Mouse (Mus musculus) intestine, embryonic 14.5 days (tissue): ENCODE results near the gene Taar2. TPM values are rescaled to one million over a fixed set of nuclear protein-coding genes. Genes with fewer than 3 reads are reported as not detected.

Experiments
- ATAC-seq: fragments of 200-750 bp; cut with Nextera tagmentation; replicated peaks from 2 replicates; pipeline ENCODE4 v1.8.0; 2017; ENCODE audit warnings: low read depth, moderate number of reproducible peaks, moderate TSS enrichment, moderate library complexity; ENCODE audit not compliant: low FRiP score, low TSS enrichment
- DNase-seq: peaks from one replicate; pipeline ENCODE4 v3.0.0-alpha.2; 2018; ENCODE audit warnings: low spot score
- H3K27ac ChIP-seq: fragments of 300-500 bp; sonication (generic); 2 replicates; pipeline ENCODE4 v1.5.1; 2014; ENCODE audit warnings: low read depth, mild to moderate bottlenecking, control low read depth
- H3K27me3 ChIP-seq: fragments of 300-500 bp; sonication (generic); replicated peaks from 2 replicates; pipeline ENCODE4 v1.6.1; 2014; ENCODE audit warnings: low read length, control low read depth; ENCODE audit not compliant: control insufficient read depth, insufficient read depth
- H3K36me3 ChIP-seq: fragments of 300-500 bp; sonication (generic); 2 replicates; pipeline ENCODE4 v1.6.1; 2014; ENCODE audit warnings: low read length, control low read depth; ENCODE audit not compliant: control insufficient read depth, insufficient read depth
- H3K4me1 ChIP-seq: fragments of 300-500 bp; sonication (generic); replicated peaks from 2 replicates; pipeline ENCODE4 v1.6.1; 2014; ENCODE audit warnings: low read length, control low read depth, mixed read lengths; ENCODE audit not compliant: control insufficient read depth, insufficient read depth
- H3K4me2 ChIP-seq: fragments of 300-500 bp; sonication (generic); 2 replicates; pipeline ENCODE4 v1.6.1; 2014; ENCODE audit warnings: low read length
- H3K4me3 ChIP-seq: fragments of 300-500 bp; sonication (generic); 2 replicates; pipeline ENCODE4 v1.5.1; 2014; ENCODE audit warnings: low read depth, low read length, control low read depth, mixed read lengths
- H3K9ac ChIP-seq: fragments of 300-500 bp; sonication (generic); 2 replicates; pipeline ENCODE4 v1.6.1; 2014; ENCODE audit warnings: mild to moderate bottlenecking, low read length
- H3K9me3 ChIP-seq: fragments of 300-500 bp; sonication (generic); 2 replicates; pipeline ENCODE4 v1.6.1; 2016; ENCODE audit warnings: low read length, control low read depth; ENCODE audit not compliant: control insufficient read depth
- WGBS: fragments of 180-500 bp; shearing (Covaris S2); extraction: QIAGEN DNeasy Blood & Tissue Kit; methylation state at CpG from one replicate; pipeline ENCODE4 v1.1.7; 2014; 5-methylcytosine and 5-hydroxymethylcytosine counted together
- polyA plus RNA-seq: library from polyadenylated mRNA; unstranded; fragments of >200 nt; fragmentation: Nextera tagmentation; extraction: Ambion mirVana; gene quantifications from 2 replicates; pipeline ENCODE4 v1.2.1, GENCODE M21; 2014

The Taar2 gene
- polyA plus RNA-seq, 1 experiment from 2014 or later: 0.42 TPM

DNA sequence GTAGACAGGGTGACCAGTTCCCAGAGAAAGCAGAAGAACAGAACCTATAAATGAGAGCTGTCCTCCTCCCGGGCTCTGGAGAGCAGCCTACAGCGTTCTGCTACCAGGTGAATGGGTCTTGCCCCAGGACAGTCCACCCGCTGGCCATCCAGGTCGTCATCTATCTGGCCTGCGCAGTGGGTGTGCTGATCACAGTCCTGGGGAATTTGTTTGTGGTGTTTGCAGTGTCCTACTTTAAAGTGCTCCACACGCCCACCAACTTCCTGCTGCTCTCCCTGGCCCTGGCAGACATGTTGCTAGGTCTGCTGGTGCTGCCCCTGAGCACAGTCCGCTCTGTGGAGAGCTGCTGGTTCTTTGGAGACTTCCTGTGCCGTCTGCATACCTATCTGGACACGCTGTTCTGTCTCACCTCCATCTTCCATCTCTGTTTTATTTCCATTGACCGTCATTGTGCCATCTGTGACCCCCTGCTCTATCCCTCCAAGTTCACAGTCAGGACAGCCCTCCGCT is 32.3 kb downstream of the Taar2 start, which contains the start of gene Taar5:
Gene Taar5, plus strand, starts transcription at position 51 of the 510 bp plus-strand sequence.
- Histone ChIP-seq H3K4me1 (no peaks in the 10 kb centered on the region), H3K4me2 (no peak within 1 kb of the TSS), H3K9me3 (no peaks in the 10 kb centered on the region), H3K4me3 (no peak within 1 kb of the TSS), H3K9ac (no peak within 1 kb of the TSS), H3K36me3 (no peaks in the 10 kb centered on the region), H3K27me3 (no peaks in the 10 kb centered on the region), H3K27ac (no peak within 1 kb of the TSS)
- ATAC-seq (no peak), DNase-seq (no peak)
- 80% methylated on average over 11 of the region's 11 CpGs for WGBS

DNA sequence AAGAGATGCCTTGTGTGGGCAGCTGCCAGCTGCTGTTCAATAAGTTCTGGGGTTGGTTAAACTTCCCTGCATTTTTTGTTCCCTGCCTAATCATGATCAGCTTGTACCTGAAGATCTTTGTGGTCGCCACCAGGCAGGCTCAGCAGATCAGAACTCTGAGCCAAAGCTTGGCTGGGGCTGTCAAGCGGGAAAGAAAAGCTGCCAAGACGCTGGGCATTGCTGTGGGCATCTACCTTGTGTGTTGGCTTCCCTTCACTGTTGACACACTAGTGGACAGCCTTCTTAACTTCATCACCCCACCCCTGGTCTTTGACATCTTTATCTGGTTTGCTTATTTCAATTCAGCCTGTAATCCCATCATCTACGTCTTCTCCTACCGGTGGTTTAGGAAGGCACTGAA is 32.9 kb downstream of the Taar2 start:
- Histone ChIP-seq H3K27ac (no peak overlapping the region), H3K27me3 (no peaks in the 10 kb centered on the region), H3K9me3 (no peaks in the 10 kb centered on the region), H3K4me2 (no peak overlapping the region), H3K9ac (no peak overlapping the region), H3K4me1 (no peaks in the 10 kb centered on the region), H3K4me3 (no peak overlapping the region), H3K36me3 (no peaks in the 10 kb centered on the region)
- DNase-seq (no peak), ATAC-seq (no peak)
- 83% methylated on average over 5 of the region's 5 CpGs for WGBS

DNA sequence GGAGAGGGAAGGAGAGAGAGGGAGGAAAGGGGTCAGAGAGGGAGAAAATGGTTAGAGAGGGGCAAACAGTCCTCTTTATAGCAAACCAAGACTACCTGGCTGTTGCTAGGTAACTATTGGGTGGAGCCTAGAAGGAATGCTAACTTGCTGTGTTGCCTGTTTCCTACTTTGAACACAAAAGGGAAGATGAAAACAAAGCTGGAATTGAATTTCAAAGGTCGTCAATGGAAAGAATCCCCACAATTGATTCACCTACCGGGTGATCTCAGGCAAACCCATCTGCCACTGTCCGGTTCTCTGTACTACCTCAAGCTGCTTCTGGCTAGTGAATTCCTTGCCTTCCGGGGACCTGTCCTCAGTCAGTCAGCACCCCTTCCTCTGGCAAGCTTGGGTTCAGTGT is 39.6 kb downstream of the Taar2 start:
- DNase-seq (no peak), ATAC-seq (no peak)
- H3K9ac ChIP-seq: no peak overlapping the region
- H3K9me3 ChIP-seq: no peaks in the 10 kb centered on the region
- no peak overlapping the region for H3K4me3 ChIP-seq
- no peak overlapping the region for H3K4me2 ChIP-seq
- no peak overlapping the region for H3K27ac ChIP-seq
- H3K36me3 ChIP-seq: no peaks in the 10 kb centered on the region
- no peaks in the 10 kb centered on the region for H3K27me3 ChIP-seq
- 68% methylated on average over 4 of the region's 4 CpGs for WGBS
- H3K4me1 ChIP-seq: no peaks in the 10 kb centered on the region

DNA sequence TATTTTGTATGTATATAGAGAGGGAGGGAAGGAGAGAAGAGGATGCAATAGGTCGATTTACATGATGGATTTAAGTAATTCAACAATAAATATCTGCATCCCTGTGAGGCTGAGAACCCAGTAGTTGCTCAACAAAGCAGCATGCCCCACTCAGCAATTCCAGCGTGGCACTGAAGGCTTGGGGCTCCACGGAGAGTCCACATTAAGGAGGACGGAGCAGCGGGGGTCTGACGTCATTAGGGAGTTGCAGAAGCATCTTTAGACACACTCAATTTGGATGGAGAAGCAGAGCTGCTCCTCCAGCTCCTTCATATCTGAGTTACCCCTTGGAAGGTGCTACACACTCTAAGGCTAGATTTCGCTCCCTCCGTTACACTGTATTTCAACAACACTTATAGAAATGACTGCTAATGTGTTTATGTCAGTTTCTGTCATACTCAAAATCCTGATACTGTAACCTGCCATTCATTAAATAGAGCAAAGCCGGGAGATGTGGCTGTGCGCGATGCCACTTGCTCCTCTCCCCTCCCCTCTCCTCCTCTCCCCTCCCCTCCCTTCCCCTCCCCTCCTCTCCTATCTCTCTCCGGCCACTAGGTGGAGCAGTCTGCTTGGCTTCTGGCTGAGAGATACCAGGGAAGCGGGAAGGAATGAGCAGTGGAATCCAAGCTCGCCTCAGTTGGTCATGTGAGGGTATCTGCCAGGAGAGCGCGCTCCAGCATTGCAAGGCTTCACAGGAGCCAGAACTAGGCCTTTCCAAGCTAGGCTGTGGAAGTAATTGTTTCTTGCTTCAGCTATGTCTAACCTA is 40.7 kb downstream of the Taar2 start:
- no peaks in the 10 kb centered on the region for H3K36me3 ChIP-seq
- DNase-seq: peak; percentile 71
- 45% methylated on average over 16 of the region's 16 CpGs for WGBS
- H3K9me3 ChIP-seq: no peaks in the 10 kb centered on the region
- H3K27ac ChIP-seq: no peak overlapping the region
- H3K4me3 ChIP-seq: no peak overlapping the region
- H3K27me3 ChIP-seq: no peaks in the 10 kb centered on the region
- H3K4me2 ChIP-seq: no peak overlapping the region
- H3K9ac ChIP-seq: no peak overlapping the region
- H3K4me1 ChIP-seq: no peaks in the 10 kb centered on the region
- ATAC-seq: peak; percentile 50; the same call in 1 of the 2 replicates

DNA sequence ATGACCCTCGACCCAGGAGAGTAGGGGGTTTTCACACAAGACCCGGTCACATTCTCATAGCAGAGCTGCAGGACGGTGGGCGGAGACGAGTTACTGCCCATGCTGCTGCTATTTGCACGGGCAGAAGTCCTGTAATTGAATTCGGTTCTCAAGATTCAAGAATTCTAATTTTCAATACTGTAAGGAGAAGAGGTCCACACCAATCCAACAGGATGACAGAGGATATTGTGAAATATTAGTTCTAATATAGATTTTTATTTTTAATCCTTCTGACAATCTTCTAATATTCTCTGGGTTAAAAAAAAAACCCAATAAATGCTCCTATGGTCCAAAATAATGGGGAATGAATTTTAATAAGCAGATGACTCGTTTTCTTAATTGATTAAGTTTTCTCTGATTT is 47.2 kb downstream of the Taar2 start, which contains the start of gene Taar6:
Gene Taar6, minus strand, starts transcription at position 101 of the 400 bp plus-strand sequence.
- WGBS: 69% methylated on average over 8 of the region's 8 CpGs
- Histone ChIP-seq H3K4me1 (no peaks in the 10 kb centered on the region), H3K9me3 (no peaks in the 10 kb centered on the region), H3K27ac (no peak within 1 kb of the TSS), H3K36me3 (no peaks in the 10 kb centered on the region), H3K4me2 (no peak within 1 kb of the TSS), H3K27me3 (no peaks in the 10 kb centered on the region), H3K4me3 (no peak within 1 kb of the TSS), H3K9ac (no peak within 1 kb of the TSS)
- DNase-seq (no peak), ATAC-seq (no peak)

DNA sequence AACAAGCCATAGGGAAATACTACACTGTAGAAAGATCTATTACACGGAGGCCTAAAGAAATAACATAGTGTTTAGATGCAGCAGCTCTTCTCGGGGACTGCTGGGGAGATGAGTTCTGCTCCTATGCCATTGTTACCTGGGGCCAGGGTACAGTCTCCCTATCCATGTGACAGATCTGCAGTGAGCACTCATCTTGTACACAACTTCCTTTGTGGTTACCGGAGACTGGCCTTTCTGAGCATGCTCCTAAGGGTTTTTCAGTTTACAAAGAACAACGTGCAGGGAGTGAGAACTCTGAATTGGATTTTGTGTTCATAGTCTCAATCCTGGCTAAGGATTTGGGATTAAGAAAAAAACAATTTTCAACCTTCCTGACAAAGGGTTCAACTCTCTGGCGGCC is 48.0 kb downstream of the Taar2 start:
- WGBS: 79% methylated on average over 5 of the region's 5 CpGs
- Histone ChIP-seq H3K36me3 (no peaks in the 10 kb centered on the region), H3K4me2 (no peak overlapping the region), H3K27ac (no peak overlapping the region), H3K9ac (no peak overlapping the region), H3K27me3 (no peaks in the 10 kb centered on the region), H3K4me1 (no peaks in the 10 kb centered on the region), H3K9me3 (no peaks in the 10 kb centered on the region), H3K4me3 (no peak overlapping the region)
- DNase-seq (no peak), ATAC-seq (no peak)

Other genes with a start within 250 kb of the Taar2 start
- gene Rps12, start 151.3 kb upstream of the Taar2 start, polyA plus RNA-seq: 270 and 302 TPM in 2 replicates
- 16.3 and 17.8 TPM in 2 replicates for gene Slc18b1, start 141.6 kb upstream of the Taar2 start, polyA plus RNA-seq
- 0.12 TPM in 1 of 2 replicates, not detected in the other for gene Vnn3, start 87.1 kb upstream of the Taar2 start, polyA plus RNA-seq
- 2.6 and 2.9 TPM in 2 replicates for gene Vnn1, start 43.9 kb upstream of the Taar2 start, polyA plus RNA-seq
- gene Taar1, start 18.2 kb upstream of the Taar2 start, polyA plus RNA-seq: not detected in 2 replicates
- not detected in 2 replicates for gene Taar3, start 11.0 kb downstream of the Taar2 start, polyA plus RNA-seq
- not detected in 2 replicates for gene Taar4, start 21.9 kb downstream of the Taar2 start, polyA plus RNA-seq
- gene Taar5, start 32.1 kb downstream of the Taar2 start, polyA plus RNA-seq: not detected in 2 replicates
- not detected in 2 replicates for gene Taar6, start 47.1 kb downstream of the Taar2 start, polyA plus RNA-seq
- not detected in 2 replicates for gene Taar7a, start 54.9 kb downstream of the Taar2 start, polyA plus RNA-seq
- not detected in 2 replicates for gene Taar7b, start 61.4 kb downstream of the Taar2 start, polyA plus RNA-seq
- not detected in 2 replicates for gene Taar7d, start 88.7 kb downstream of the Taar2 start, polyA plus RNA-seq
- gene Taar7e, start 99.0 kb downstream of the Taar2 start, polyA plus RNA-seq: not detected in 2 replicates
- gene Taar7f, start 110.9 kb downstream of the Taar2 start, polyA plus RNA-seq: not detected in 2 replicates
- gene Taar8a, start 137.9 kb downstream of the Taar2 start, polyA plus RNA-seq: not detected in 2 replicates
- not detected in 2 replicates for gene Taar8b, start 153.7 kb downstream of the Taar2 start, polyA plus RNA-seq
- not detected in 2 replicates for gene Taar8c, start 163.3 kb downstream of the Taar2 start, polyA plus RNA-seq
- not detected in 2 replicates for gene Taar9, start 171.0 kb downstream of the Taar2 start, polyA plus RNA-seq
- 91.8 and 100 TPM in 2 replicates for gene Stx7, start 210.7 kb downstream of the Taar2 start, polyA plus RNA-seq